Mouse (Mus musculus) G1E (cell line): Measurements from ENCODE around the gene Synj1. TPM values are rescaled to one million over a fixed set of nuclear protein-coding genes. Genes with fewer than 3 reads are reported as not detected.

Experiments
- ATAC-seq: 2 replicates; pipeline ENCODE4 v1.8.0; 2016; ENCODE audit warnings: mild to moderate bottlenecking; ENCODE audit not compliant: insufficient number of reproducible peaks, poor library complexity, low FRiP score, severe bottlenecking; ENCODE audit errors: extremely low read depth
- DNase-seq: peaks from one replicate; pipeline ENCODE4 v3.0.0; 2012; ENCODE audit warnings: low spot score
- H3K27me3 ChIP-seq: 2 replicates; pipeline ENCODE4 v1.6.1; 2012; ENCODE audit warnings: mild to moderate bottlenecking, low read length, inconsistent platforms; ENCODE audit not compliant: insufficient read depth
- H3K36me3 ChIP-seq: replicated peaks from 2 replicates; pipeline ENCODE3; 2012; ENCODE audit warnings: mild to moderate bottlenecking, inconsistent platforms
- H3K4me1 ChIP-seq: 2 replicates; pipeline ENCODE4 v1.6.1; 2012; ENCODE audit warnings: low read depth, low read length, inconsistent platforms, mixed read lengths; ENCODE audit not compliant: insufficient read depth
- H3K4me3 ChIP-seq: 2 replicates; pipeline ENCODE4 v1.5.1; 2012; ENCODE audit warnings: low read depth, mild to moderate bottlenecking, inconsistent platforms, low read length, moderate library complexity, mixed read lengths
- H3K9me3 ChIP-seq: replicated peaks from 2 replicates; pipeline ENCODE4 v1.6.1; 2012; ENCODE audit warnings: inconsistent platforms
- CTCF ChIP-seq: IDR thresholded peaks from 2 replicates; pipeline ENCODE4 v1.5.1; 2012; ENCODE audit warnings: low read depth, low read length, inconsistent platforms, mixed read lengths
- GATA1 ChIP-seq: IDR thresholded peaks from 2 replicates; pipeline ENCODE4 v1.6.1; 2012; ENCODE audit warnings: borderline replicate concordance, low read length, inconsistent platforms, mixed read lengths
- GATA2 ChIP-seq: IDR thresholded peaks from 2 replicates; pipeline ENCODE4 v1.6.1; 2012; ENCODE audit warnings: low read depth, low read length, inconsistent platforms, borderline replicate concordance
- POLR2AphosphoS5 ChIP-seq: IDR thresholded peaks from 2 replicates; pipeline ENCODE4 v1.6.1; 2012; ENCODE audit warnings: low read depth, low read length, inconsistent platforms; ENCODE audit not compliant: insufficient replicate concordance
- TAL1 ChIP-seq: conservative IDR thresholded peaks from 2 replicates; pipeline ENCODE4 v1.6.1; 2012; ENCODE audit warnings: low read depth, low read length, inconsistent platforms, mixed read lengths
- polyA plus RNA-seq: library from polyadenylated mRNA; stranded (reverse); fragments of >175 nt; gene quantifications from 2 replicates; pipeline ENCODE4 v1.2.3, GENCODE M21; 2012
- total RNA-seq, 2 experiments: library from RNA; stranded (forward) in 1 of 2; stranded (reverse) in 1 of 2; fragments of 200-1000 nt in 1 of 2; fragments of >200 nt in 1 of 2; fragmentation: Nextera tagmentation in 1 of 2; gene quantifications; 2 replicates each; pipeline ENCODE4 v1.2.3; 2014 to 2017

Gene Synj1
- total and polyA plus RNA-seq, 3 experiments = 37.7 to 118 (median 64.8) TPM

GRCm38 (mm10) chr16:90921471-90922159 is 89.5 kb downstream of the Synj1 start:
- TF ChIP-seq POLR2AphosphoS5 = no peak
- TF ChIP-seq GATA1 = no peak
- TF ChIP-seq GATA2 = no peak
- no peak for TF ChIP-seq CTCF
- no peak for TF ChIP-seq TAL1
- Histone ChIP-seq H3K36me3 (peaks cover 42% of the 10 kb centered on the region), H3K4me3 (no peak overlapping the region), H3K9me3 (no peaks in the 10 kb centered on the region), H3K4me1 (peaks cover 6% of the 10 kb centered on the region; the same call in 1 of the 2 replicates), H3K27me3 (peaks cover 21% of the 10 kb centered on the region)
- DNase-seq = no peak
- no peak for ATAC-seq

DNA sequence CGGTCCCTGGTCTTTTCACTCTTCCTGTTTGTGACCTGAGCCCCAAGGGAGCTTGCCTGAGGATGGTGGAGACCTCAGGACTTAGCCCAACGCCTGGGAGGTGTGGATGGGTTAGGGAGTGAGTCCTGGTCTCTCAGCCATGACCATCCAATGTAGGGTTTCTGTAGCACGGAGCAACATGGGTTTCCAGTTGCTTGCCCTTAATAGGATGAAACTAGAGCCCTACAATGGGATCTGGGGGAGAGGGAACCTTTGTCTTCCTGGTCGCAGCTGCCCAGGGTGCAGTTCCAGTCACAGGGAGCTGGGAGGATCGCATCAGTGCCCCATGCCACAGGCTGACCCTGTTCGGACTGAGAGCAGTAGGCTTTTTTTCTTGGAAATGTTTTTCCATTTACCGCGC is 94.0 kb downstream of the Synj1 start:
- ATAC-seq (no peak), DNase-seq (no peak)
- peaks cover 30% of the 10 kb centered on the region for H3K27me3 ChIP-seq
- TF ChIP-seq POLR2AphosphoS5 (no peak), CTCF (no peak), GATA1 (no peak), TAL1 (no peak), GATA2 (no peak)
- H3K9me3 ChIP-seq = no peaks in the 10 kb centered on the region
- no peaks in the 10 kb centered on the region; the same call in 1 of the 2 replicates for H3K4me1 ChIP-seq
- H3K4me3 ChIP-seq = no peak overlapping the region
- no peaks in the 10 kb centered on the region for H3K36me3 ChIP-seq

- DNase-seq (no peak), ATAC-seq (no peak)
- Histone ChIP-seq H3K9me3 (no peaks in the 10 kb centered on the region), H3K36me3 (no peaks in the 10 kb centered on the region), H3K4me1 (no peaks in the 10 kb centered on the region; the same call in 1 of the 2 replicates), H3K4me3 (no peak overlapping the region), H3K27me3 (peaks cover 35% of the 10 kb centered on the region)
- TF ChIP-seq CTCF = no peak
- TF ChIP-seq GATA1 = no peak
- TF ChIP-seq TAL1 = no peak
These were observed 95.0 kb downstream of the Synj1 start for GRCm38 (mm10) chr16:90916040-90916481.

DNA sequence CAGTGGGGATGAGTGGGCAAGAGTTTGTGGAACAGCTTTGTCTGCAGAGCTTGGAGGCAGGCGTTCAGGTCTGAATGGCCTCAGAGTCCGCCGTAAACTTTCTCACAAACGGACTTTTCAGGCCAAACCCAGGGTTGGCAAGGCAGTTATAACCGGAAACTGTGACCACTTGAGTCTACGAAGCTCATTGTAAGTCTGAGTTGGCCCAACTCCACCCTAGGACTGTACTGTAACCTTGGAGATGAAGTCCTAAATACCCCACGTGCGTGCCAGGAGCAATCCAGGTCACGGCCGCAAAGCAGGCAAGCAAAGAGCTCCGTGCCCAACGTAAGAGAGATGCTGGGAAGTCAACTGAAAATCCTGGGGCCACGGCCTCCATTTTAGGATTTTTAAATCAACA is 99.3 kb downstream of the Synj1 start:
- Histone ChIP-seq H3K27me3 (peaks cover 30% of the 10 kb centered on the region), H3K36me3 (no peaks in the 10 kb centered on the region), H3K4me1 (no peaks in the 10 kb centered on the region; the same call in 1 of the 2 replicates), H3K4me3 (no peak overlapping the region), H3K9me3 (no peaks in the 10 kb centered on the region)
- no peak for ATAC-seq
- TF ChIP-seq TAL1 = no peak
- TF ChIP-seq GATA1 = no peak
- no peak for TF ChIP-seq GATA2
- no peak for TF ChIP-seq POLR2AphosphoS5
- TF ChIP-seq CTCF = no peak
- no peak for DNase-seq

DNA sequence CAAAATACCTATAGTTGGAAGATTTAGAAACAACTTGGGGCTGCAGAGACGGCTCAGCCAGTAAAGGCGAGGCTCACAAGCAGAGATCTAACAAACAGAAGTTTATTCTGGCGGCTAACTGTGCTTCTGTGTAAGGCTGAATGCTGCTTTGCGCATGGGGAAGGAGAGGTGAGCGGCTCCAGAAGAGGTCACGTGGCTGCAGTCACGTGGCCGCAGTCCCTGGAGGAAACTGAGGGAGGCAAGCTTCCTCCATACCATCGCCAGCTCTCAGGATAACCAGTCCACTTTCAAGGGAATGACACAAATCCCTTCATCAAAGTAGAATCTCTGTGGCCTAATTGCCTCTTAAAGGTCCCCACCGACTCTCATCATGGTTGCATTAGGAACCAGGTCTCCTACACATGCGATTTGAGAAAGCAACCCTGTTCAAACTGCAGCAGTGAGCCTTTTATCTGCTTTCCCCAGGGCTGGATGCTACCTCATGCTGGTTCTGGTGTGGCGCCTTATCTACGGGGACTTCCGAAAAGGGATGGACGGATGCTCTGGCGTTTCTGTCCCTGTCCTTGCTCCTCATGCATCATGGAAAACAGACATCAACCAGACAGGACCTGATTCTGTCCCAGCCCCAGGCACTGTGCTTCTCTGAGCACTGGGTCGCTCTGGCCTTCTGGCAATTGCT is 100.1 kb downstream of the Synj1 start:
- no peaks in the 10 kb centered on the region; the same call in 1 of the 2 replicates for H3K4me1 ChIP-seq
- no peak for ATAC-seq
- no peak for TF ChIP-seq POLR2AphosphoS5
- no peak for TF ChIP-seq TAL1
- TF ChIP-seq GATA1 = no peak
- H3K9me3 ChIP-seq = no peaks in the 10 kb centered on the region
- no peak overlapping the region for H3K4me3 ChIP-seq
- no peak for DNase-seq
- peaks cover 24% of the 10 kb centered on the region for H3K27me3 ChIP-seq
- H3K36me3 ChIP-seq = no peaks in the 10 kb centered on the region

DNA sequence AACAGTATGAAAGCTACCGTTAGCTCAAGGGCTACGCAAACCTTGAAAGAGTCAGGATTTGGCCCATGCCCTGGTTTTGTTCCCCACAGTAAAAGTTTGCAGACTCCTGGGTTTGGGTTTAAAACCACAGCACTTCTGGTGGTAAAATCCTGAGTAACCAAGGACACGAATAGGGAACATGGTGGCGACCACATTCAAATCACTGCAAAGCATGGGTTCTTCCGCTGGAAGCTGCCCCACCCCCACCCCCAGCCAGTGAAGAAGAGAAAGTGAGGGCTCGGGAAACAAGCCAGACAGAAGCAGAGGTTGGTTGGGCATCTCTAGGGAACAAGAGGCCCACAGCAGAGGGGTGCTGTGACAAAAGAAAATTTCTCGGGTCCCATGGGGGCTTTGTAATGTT is 103.9 kb downstream of the Synj1 start:
- ATAC-seq (no peak), DNase-seq (no peak)
- Histone ChIP-seq H3K4me1 (no peaks in the 10 kb centered on the region; the same call in 1 of the 2 replicates), H3K9me3 (no peaks in the 10 kb centered on the region), H3K36me3 (no peaks in the 10 kb centered on the region), H3K4me3 (no peak overlapping the region), H3K27me3 (peaks cover 31% of the 10 kb centered on the region)
- no peak for TF ChIP-seq POLR2AphosphoS5
- no peak for TF ChIP-seq GATA2
- TF ChIP-seq CTCF = no peak
- TF ChIP-seq GATA1 = no peak
- TF ChIP-seq TAL1 = no peak
